28 mouse cellular contexts compared by ENCODE assay signal in genomic region chr5:58705561-58705960, GRCm38 (mm10).
"Had no signal": no experiment of that assay in that cellular context is flagged by ENCODE, and none has a peak within 500 bp of the region (broad histone marks: within the 10 kb centered on the region; RNA-seq: fewer than 3 reads in every experiment).

No protein-coding gene starts in this region.

- H3K4me1 ChIP-seq: heart, embryonic 10.5 days; heart, embryonic 12.5 days; hindbrain, embryonic 10.5 days; hindbrain, embryonic 12.5 days; intestine, embryonic 15.5 days; limb, embryonic 10.5 days; limb, embryonic 12.5 days; liver, embryonic 13.5 days; liver, embryonic 15.5 days had no signal

- H3K27ac ChIP-seq: gastrocnemius, adult 2 months; heart, embryonic 10.5 days; hindbrain, embryonic 10.5 days; hindbrain, embryonic 12.5 days; hindbrain, embryonic 14.5 days; intestine, embryonic 15.5 days; left cerebral cortex, adult 2 months; limb, embryonic 10.5 days; limb, embryonic 12.5 days; liver, embryonic 13.5 days; liver, embryonic 15.5 days had no signal

- H3K9me3 ChIP-seq: heart, embryonic 10.5 days; heart, embryonic 12.5 days; hindbrain, embryonic 10.5 days; hindbrain, embryonic 12.5 days; intestine, embryonic 15.5 days; limb, embryonic 10.5 days; limb, embryonic 12.5 days; liver, embryonic 13.5 days; liver, embryonic 15.5 days had no signal

- DNase-seq: gastrocnemius, adult 2 months; gastrocnemius, postnatal 10 days; gastrocnemius, postnatal 25 days; heart, adult 18-20 months; heart, postnatal 10 days; heart, postnatal 4 days; kidney, adult 18-20 months; kidney, adult 8-10 months; kidney, postnatal 10 days; kidney, postnatal 25 days; kidney, postnatal 4 days; liver; liver, embryonic 13.5 days; liver, postnatal 0 days had no signal

- H3K9ac ChIP-seq: heart, embryonic 12.5 days; hindbrain, embryonic 12.5 days; hindbrain, embryonic 14.5 days; intestine, embryonic 15.5 days; limb, embryonic 12.5 days; liver, embryonic 13.5 days; liver, embryonic 15.5 days; liver, postnatal 0 days had no signal

- H3K27me3 ChIP-seq: heart, embryonic 12.5 days; hindbrain, embryonic 12.5 days; intestine, embryonic 15.5 days; limb, embryonic 12.5 days; liver, embryonic 13.5 days; liver, embryonic 15.5 days had no signal

- H3K36me3 ChIP-seq: heart, embryonic 10.5 days; heart, embryonic 12.5 days; hindbrain, embryonic 10.5 days; hindbrain, embryonic 12.5 days; intestine, embryonic 15.5 days; limb, embryonic 10.5 days; limb, embryonic 12.5 days; liver, embryonic 13.5 days; liver, embryonic 15.5 days had no signal

- ATAC-seq: hindbrain, embryonic 16.5 days; inflammation-experienced regulatory T-cells, adult 6 months; intestine, embryonic 15.5 days; intestine, postnatal 0 days; liver, postnatal 0 days had no signal

- H3K4me2 ChIP-seq: heart, embryonic 12.5 days; hindbrain, embryonic 12.5 days; hindbrain, embryonic 14.5 days; intestine, embryonic 15.5 days; limb, embryonic 12.5 days; liver, embryonic 11.5 days; liver, embryonic 13.5 days; liver, embryonic 15.5 days had no signal

- H3K4me3 ChIP-seq: gastrocnemius, adult 2 months; heart, embryonic 10.5 days; heart, embryonic 12.5 days; hindbrain, embryonic 10.5 days; hindbrain, embryonic 12.5 days; intestine, embryonic 15.5 days; left cerebral cortex, adult 2 months; limb, embryonic 10.5 days; limb, embryonic 12.5 days; liver, embryonic 13.5 days; liver, embryonic 15.5 days had no signal
